Mouse (Mus musculus): ENCODE data around the gene Spa17. TPM values are rescaled to one million over a fixed set of nuclear protein-coding genes. Genes with fewer than 3 reads are reported as not detected.

Gene Spa17
- polyA plus RNA-seq, 1 experiment from 2014 or later: 13.2 TPM

DNA sequence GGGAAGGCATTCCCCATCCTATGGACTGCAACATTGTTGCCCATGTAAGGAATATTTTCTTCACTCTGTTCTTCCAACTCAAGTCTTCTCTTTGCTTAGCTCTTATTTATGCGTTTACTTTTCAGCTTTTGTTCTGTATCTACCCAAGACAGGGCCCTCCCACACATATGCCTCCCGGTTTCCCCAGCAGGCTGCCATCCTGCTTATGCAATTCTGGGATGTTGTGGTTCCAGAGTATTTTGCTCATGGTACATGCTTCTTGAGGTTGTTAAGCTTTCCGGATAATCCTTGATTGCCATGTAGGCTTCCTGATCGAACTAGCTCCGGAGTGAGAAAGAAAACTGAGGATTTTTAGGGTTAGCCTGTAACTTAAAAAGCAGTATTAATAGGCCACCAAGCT is 1.7 kb upstream of the Spa17 start:
- H3K27me3 ChIP-seq: peaks cover 19% of the 10 kb centered on the region
- H3K4me1 ChIP-seq: peaks cover 8% of the 10 kb centered on the region; the same call in 1 of the 2 replicates
- H3K4me3 ChIP-seq: no peak overlapping the region
- ATAC-seq (ENCODE audit: low FRiP score, low read depth): no peak
- WGBS: 69% methylated on average over 5 of the region's 5 CpGs
- no peak overlapping the region for H3K9ac ChIP-seq (replicated peaks)
- no peaks in the 10 kb centered on the region for H3K36me3 ChIP-seq
- H3K4me2 ChIP-seq (replicated peaks): no peak overlapping the region
- H3K9me3 ChIP-seq: no peaks in the 10 kb centered on the region
- H3K27ac ChIP-seq (replicated peaks): no peak overlapping the region

DNA sequence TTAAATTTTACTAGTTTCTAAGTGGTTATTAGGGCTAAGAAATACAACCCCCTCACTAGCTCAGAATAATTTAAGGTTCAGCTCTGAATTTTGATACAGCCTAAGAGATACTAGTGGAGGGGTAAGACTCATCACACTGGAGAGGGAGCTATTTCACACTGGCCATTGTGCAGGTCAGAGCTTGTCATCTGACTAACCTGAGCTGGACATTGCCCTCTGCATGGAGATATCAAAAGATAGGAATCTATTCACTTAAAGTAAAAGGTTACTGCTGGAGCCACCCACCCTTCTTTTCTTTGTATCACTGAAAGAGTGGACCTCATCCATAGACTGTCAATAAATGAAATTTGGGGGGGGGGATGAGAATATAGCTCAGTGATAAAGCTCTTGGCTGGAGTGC is 794 bp upstream of the Spa17 start:
- Histone ChIP-seq H3K4me1 (peaks cover 8% of the 10 kb centered on the region; the same call in 1 of the 2 replicates), H3K4me3 (0 out of 2 replicates have a peak overlapping the region, but pooled peaks have one; percentile 62), H3K9ac (replicated peaks) (no peak overlapping the region; the same call in 1 of the 2 replicates), H3K27ac (replicated peaks) (0 out of 2 replicates have a peak overlapping the region, but pooled peaks have one; percentile 26), H3K9me3 (no peaks in the 10 kb centered on the region), H3K4me2 (replicated peaks) (peak overlapping the region; percentile 67), H3K36me3 (no peaks in the 10 kb centered on the region), H3K27me3 (peaks cover 14% of the 10 kb centered on the region)
- ATAC-seq (ENCODE audit: low FRiP score, low read depth): no peak

DNA sequence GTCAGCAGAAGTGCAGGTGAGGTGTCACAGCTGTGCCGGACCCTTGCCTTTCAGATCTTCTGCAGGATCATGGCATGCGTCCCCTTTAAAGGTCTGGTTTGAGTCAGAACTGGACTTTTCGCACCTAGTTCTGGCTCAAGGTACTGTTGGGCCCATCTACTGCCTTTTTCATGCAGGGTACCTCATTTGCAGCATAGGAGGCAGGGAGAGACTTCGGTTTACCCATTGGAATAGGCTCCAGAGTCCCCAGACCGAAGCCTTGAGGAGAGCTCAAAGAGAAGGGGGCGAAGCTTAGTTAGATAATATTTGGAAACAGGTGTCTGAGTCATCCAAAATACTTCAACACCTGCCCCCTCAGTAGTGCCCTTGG is 374 bp upstream of the Spa17 start:
- peaks cover 14% of the 10 kb centered on the region for H3K27me3 ChIP-seq
- peak overlapping the region; percentile 62 for H3K4me3 ChIP-seq
- no peaks in the 10 kb centered on the region for H3K36me3 ChIP-seq
- peaks cover 8% of the 10 kb centered on the region; the same call in 1 of the 2 replicates for H3K4me1 ChIP-seq
- H3K27ac ChIP-seq (replicated peaks): peak overlapping the region; percentile 26; the same call in 1 of the 2 replicates
- ATAC-seq (ENCODE audit: low FRiP score, low read depth): no peak; the same call in 1 of the 2 replicates
- no peaks in the 10 kb centered on the region for H3K9me3 ChIP-seq
- WGBS: 17% methylated on average over 6 of the region's 6 CpGs
- peak overlapping the region; percentile 67 for H3K4me2 ChIP-seq (replicated peaks)
- H3K9ac ChIP-seq (replicated peaks): peak overlapping the region; percentile 32

DNA sequence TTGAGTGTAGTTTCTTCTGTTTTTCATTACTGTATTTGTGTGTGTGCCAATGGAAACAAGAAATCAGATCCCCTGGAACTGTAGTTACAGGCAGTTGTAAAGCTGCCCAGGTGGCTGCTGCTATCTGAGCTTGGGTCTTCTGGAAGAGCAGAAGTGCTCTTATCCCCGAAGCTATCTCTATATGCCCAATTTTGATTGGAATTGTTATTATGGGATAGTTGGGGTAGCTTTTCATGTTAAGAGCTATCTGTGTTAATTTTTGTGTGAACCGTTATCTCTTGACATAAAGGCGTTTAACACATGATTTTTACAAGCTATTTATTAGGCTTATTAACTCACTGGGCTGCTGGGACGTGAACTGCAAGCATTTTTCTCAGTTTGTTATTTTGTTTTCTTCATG is 4.0 kb downstream of the Spa17 start:
- Histone ChIP-seq H3K9ac (replicated peaks) (no peak overlapping the region), H3K27me3 (peaks cover 14% of the 10 kb centered on the region), H3K4me2 (replicated peaks) (no peak overlapping the region), H3K4me3 (no peak overlapping the region), H3K9me3 (no peaks in the 10 kb centered on the region), H3K4me1 (peaks cover 8% of the 10 kb centered on the region; the same call in 1 of the 2 replicates), H3K36me3 (no peaks in the 10 kb centered on the region), H3K27ac (replicated peaks) (no peak overlapping the region)
- 79% methylated on average over 4 of the region's 4 CpGs for WGBS
- no peak for ATAC-seq (ENCODE audit: low FRiP score, low read depth)

DNA sequence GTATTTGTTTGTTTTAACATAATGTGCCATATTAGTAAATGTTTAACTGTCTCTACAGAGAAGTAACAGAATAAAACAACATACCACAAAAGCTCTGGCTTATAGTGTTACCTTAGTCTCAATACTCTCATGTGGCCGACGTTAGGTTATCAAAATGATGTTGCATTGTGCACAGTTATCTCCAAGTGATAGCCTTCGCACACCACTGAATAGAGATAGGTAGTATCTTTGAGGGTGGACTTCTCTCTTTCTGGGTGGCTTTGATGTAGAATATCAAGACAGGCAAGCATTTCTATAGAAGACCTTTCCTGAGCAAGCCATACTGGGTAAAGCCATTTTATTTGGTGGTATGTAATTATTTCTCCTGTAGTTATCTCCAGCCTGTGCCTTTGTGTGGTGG is 8.4 kb downstream of the Spa17 start:
- Histone ChIP-seq H3K9ac (replicated peaks) (no peak overlapping the region), H3K4me2 (replicated peaks) (no peak overlapping the region), H3K4me3 (no peak overlapping the region), H3K9me3 (no peaks in the 10 kb centered on the region), H3K36me3 (no peaks in the 10 kb centered on the region), H3K27me3 (no peaks in the 10 kb centered on the region; the same call in 1 of the 2 replicates), H3K4me1 (no peaks in the 10 kb centered on the region), H3K27ac (replicated peaks) (no peak overlapping the region)
- ATAC-seq (ENCODE audit: low FRiP score, low read depth): no peak
- WGBS: 95% methylated on average over 3 of the region's 3 CpGs

DNA sequence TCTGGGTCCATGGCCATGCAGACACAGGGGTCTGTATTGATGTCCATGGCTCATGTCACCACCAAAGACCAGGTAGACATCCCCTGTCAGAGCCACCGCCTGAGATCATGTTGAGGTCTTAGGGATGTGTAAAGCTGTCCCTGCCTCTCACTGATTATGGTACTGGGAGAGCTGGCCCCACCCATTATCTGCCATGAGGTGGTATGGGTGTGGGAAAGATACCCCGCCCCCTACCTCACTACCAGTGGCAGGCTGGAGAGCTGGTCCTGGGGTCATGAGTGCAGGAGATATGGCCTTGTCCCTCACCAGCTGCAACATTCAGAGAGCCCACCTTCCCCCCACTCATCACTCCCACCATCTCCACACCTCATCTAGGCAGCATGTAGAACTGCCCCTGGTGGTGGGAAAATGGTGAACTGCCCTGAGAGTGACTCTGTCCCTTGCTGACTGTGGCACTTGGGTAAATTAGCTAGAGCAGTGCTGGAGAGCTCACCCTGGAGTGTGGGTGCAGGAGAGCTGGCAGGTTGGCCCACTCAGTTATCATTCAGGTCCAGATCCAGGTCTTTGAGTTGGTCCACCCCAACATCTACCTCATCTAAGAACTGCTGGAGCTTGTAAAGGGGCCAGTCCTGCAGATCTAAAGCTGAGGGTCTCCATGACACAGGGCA is 12.8 kb downstream of the Spa17 start:
- Histone ChIP-seq H3K4me3 (no peak overlapping the region), H3K4me2 (replicated peaks) (no peak overlapping the region), H3K4me1 (no peaks in the 10 kb centered on the region), H3K36me3 (no peaks in the 10 kb centered on the region), H3K9me3 (no peaks in the 10 kb centered on the region), H3K9ac (replicated peaks) (no peak overlapping the region), H3K27me3 (no peaks in the 10 kb centered on the region), H3K27ac (replicated peaks) (no peak overlapping the region)
- no peak for ATAC-seq (ENCODE audit: low FRiP score, low read depth)
- 88% methylated on average over 2 of the region's 2 CpGs for WGBS

DNA sequence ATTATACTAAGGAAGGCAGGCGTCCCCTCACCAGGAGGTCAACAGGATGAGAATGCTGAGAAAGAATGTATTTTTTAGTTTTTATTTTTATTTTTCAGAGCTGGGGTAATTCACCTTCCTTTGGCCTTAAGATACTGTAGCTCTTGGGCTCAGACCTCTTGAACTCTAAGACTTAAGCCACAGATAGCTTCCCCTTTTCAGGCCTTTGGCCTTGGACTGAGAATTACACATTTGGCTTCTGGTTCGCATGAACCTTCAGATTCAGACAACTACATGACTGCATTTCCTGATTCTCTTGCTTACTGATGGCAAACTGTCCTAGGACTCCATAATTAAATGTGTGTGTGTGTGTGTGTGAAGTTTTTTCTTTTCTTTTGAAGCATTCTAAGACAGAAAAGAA is 14.9 kb downstream of the Spa17 start:
- H3K9me3 ChIP-seq: no peaks in the 10 kb centered on the region
- H3K4me2 ChIP-seq (replicated peaks): no peak overlapping the region
- H3K4me3 ChIP-seq: no peak overlapping the region
- H3K27me3 ChIP-seq: no peaks in the 10 kb centered on the region
- no peak for ATAC-seq (ENCODE audit: low FRiP score, low read depth)
- H3K27ac ChIP-seq (replicated peaks): no peak overlapping the region
- H3K9ac ChIP-seq (replicated peaks): no peak overlapping the region
- no peaks in the 10 kb centered on the region for H3K36me3 ChIP-seq
- WGBS: 95% methylated on average over 2 of the region's 2 CpGs
- no peaks in the 10 kb centered on the region for H3K4me1 ChIP-seq

DNA sequence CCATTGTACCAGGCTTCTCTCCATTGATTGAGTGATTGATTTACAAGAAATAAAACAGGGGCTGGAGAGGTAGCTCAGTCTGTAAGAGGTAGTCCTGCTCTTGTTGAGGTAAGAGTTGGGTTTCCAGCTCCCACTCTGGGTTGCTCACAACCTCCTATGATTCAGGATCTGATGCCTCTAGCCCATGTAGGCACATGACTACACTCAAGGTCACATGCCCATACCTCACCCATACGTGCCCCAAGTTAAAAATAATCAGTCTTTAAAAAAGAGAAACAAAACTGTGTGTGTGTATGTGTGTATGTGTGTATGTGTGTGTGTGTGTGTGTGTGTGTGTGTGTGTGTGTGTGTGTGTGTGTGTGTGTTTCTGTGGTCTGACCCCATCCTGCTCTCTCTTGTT is 18.0 kb downstream of the Spa17 start:
- ATAC-seq (ENCODE audit: low FRiP score, low read depth): no peak
- 75% methylated on average over 1 of the region's 1 CpGs for WGBS
- Histone ChIP-seq H3K4me2 (replicated peaks) (no peak overlapping the region), H3K27ac (replicated peaks) (no peak overlapping the region), H3K4me1 (no peaks in the 10 kb centered on the region), H3K9me3 (no peaks in the 10 kb centered on the region), H3K36me3 (no peaks in the 10 kb centered on the region), H3K27me3 (no peaks in the 10 kb centered on the region), H3K4me3 (no peak overlapping the region), H3K9ac (replicated peaks) (no peak overlapping the region)

DNA sequence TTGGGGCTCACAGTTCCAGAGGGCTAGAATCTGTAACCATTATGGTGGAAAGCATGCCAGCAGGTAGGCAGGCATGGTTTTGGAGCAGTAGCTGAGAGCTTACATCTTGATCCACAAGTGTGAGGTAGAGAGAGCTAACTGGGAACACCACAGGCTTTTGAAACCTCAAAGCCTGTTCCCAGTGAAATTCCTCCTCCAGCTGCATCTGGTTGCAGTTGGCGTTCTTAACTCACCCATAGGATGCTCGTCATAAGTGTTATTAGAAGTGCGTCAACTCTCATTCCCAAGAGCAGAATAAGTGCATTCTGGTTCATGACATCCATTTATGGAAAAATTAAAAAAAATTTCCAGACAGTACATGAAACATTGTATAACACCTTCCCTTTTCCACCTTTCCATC is 19.8 kb downstream of the Spa17 start:
- no peak for ATAC-seq (ENCODE audit: low FRiP score, low read depth)
- no peak overlapping the region for H3K9ac ChIP-seq (replicated peaks)
- no peaks in the 10 kb centered on the region for H3K9me3 ChIP-seq
- H3K27me3 ChIP-seq: no peaks in the 10 kb centered on the region
- WGBS: 85% methylated on average over 3 of the region's 3 CpGs
- H3K4me2 ChIP-seq (replicated peaks): no peak overlapping the region
- no peak overlapping the region for H3K4me3 ChIP-seq
- H3K27ac ChIP-seq (replicated peaks): no peak overlapping the region
- H3K4me1 ChIP-seq: no peaks in the 10 kb centered on the region
- H3K36me3 ChIP-seq: no peaks in the 10 kb centered on the region

DNA sequence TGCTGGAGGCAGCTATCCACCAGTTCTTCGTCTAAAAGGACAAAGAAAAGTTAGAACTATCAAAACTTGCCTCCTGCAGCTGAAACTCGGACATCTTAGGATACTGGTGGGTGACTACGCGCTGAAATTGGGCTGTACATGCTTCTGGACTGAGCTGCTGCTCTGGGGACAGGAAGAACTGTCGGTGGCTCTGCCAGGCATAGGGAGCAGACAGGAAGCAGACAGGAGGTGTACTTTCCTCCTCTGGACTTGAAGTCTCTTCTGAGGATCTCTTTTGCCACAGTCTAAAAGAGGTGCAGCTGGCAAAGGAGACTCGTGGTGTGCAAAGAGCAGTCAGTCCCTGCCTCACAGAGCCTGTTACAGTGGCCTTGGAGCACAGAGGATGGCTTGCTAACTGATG is 20.9 kb downstream of the Spa17 start:
- H3K27me3 ChIP-seq: no peaks in the 10 kb centered on the region
- H3K27ac ChIP-seq (replicated peaks): no peak overlapping the region
- ATAC-seq (ENCODE audit: low FRiP score, low read depth): no peak
- no peaks in the 10 kb centered on the region for H3K4me1 ChIP-seq
- no peaks in the 10 kb centered on the region for H3K36me3 ChIP-seq
- H3K9me3 ChIP-seq: no peaks in the 10 kb centered on the region
- no peak overlapping the region for H3K4me3 ChIP-seq
- H3K4me2 ChIP-seq (replicated peaks): no peak overlapping the region
- 59% methylated on average over 6 of the region's 6 CpGs for WGBS
- no peak overlapping the region for H3K9ac ChIP-seq (replicated peaks)

DNA sequence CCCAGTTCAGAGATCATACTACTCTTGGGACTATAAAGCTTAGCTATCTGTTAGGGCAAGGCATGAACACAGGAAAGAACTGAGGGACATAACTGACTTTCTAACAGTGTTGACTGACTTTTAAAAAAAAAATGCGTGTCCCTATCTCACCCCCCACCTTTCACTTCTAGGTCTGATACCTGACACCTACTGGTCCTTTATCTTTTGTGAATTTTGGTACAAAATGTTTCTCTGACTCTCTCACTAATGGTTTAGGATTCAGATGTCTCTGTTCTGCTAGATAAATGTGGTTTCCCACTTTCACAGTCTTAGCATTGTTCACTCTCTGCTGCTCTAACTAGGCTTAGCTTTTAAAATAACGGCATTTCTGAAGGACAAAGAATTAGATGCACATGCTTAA is 21.5 kb downstream of the Spa17 start:
- ATAC-seq (ENCODE audit: low FRiP score, low read depth): no peak
- Histone ChIP-seq H3K4me3 (no peak overlapping the region), H3K4me2 (replicated peaks) (no peak overlapping the region), H3K36me3 (no peaks in the 10 kb centered on the region), H3K4me1 (no peaks in the 10 kb centered on the region), H3K27me3 (no peaks in the 10 kb centered on the region), H3K9me3 (no peaks in the 10 kb centered on the region), H3K27ac (replicated peaks) (no peak overlapping the region), H3K9ac (replicated peaks) (no peak overlapping the region)
- 79% methylated on average over 2 of the region's 2 CpGs for WGBS

DNA sequence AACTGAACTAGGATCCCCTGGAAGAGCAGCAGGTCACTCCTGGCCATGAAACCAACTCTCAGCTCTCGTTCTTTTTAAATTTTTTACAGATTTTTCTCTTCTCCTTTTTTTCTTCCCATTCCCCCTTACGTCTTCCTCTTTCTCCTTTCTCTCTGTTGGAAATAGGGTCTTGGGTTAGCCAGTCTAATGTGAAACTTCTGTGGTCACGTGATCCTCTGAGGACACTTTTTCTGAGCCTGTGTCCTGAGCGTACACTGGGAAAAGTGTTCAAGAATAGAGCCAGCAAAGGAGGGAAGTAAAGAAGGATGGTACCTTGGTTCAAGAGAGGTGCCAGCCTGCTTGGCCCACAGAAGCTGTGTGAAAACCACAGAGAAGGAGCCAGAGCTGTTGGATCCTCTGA is 23.1 kb downstream of the Spa17 start:
- ATAC-seq (ENCODE audit: low FRiP score, low read depth): no peak
- H3K4me2 ChIP-seq (replicated peaks): no peak overlapping the region
- no peaks in the 10 kb centered on the region for H3K36me3 ChIP-seq
- no peak overlapping the region for H3K27ac ChIP-seq (replicated peaks)
- 86% methylated on average over 4 of the region's 4 CpGs for WGBS
- H3K27me3 ChIP-seq: no peaks in the 10 kb centered on the region
- no peaks in the 10 kb centered on the region for H3K4me1 ChIP-seq
- no peak overlapping the region for H3K9ac ChIP-seq (replicated peaks)
- no peak overlapping the region for H3K4me3 ChIP-seq
- H3K9me3 ChIP-seq: no peaks in the 10 kb centered on the region

DNA sequence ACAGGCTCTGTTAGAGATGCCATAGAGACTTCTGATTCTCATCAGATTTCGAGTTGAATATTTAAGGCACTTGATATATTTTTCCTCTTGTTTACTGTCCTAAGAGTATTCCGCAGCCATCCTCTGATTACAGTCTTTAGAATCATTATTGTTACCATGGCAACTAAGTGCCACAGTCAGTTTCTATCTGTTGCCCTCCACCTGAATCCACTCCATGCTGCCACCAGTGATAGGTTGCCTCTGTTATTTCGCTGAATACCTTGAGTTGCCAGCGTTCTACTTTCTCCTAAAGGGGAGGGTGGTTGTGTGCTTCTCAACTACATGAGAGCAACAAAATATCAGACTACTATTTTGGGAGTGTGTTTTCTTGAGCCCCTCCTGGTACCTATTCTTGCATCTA is 26.8 kb downstream of the Spa17 start:
- Histone ChIP-seq H3K9me3 (no peaks in the 10 kb centered on the region), H3K4me3 (no peak overlapping the region)
- WGBS: 83% methylated on average over 4 of the region's 4 CpGs

More for the DNA sequence above, 26.8 kb downstream of the Spa17 start:
- H3K4me2 ChIP-seq (replicated peaks): no peak overlapping the region
- no peak overlapping the region for H3K9ac ChIP-seq (replicated peaks)
- no peaks in the 10 kb centered on the region for H3K4me1 ChIP-seq
- no peaks in the 10 kb centered on the region for H3K27me3 ChIP-seq
- ATAC-seq (ENCODE audit: low FRiP score, low read depth): no peak
- H3K27ac ChIP-seq (replicated peaks): no peak overlapping the region
- no peaks in the 10 kb centered on the region for H3K36me3 ChIP-seq
